Mouse (Mus musculus): ENCODE data around the gene Xpo1. TPM values are rescaled to one million over a fixed set of nuclear protein-coding genes. Genes with fewer than 3 reads are reported as not detected.
"Not testable (repeated sequence)": the region's sequence is repeated elsewhere in the genome, so short reads cannot be mapped to it uniquely, and the experiment has no call there.

Gene Xpo1
- 10 to 100 TPM; 66.9 to 71.4 TPM for total RNA-seq (2021)
- long read RNA-seq, experiment 1, full-length matches to known transcripts: 42 of 54 reads
- long read RNA-seq, experiment 1, partial matches to known transcripts: 1 of 54 reads
- long read RNA-seq, experiment 1, other reads (novel, unspliced or antisense): 11 of 54 reads
- long read RNA-seq, experiment 2, full-length matches to known transcripts: 35 of 55 reads
- long read RNA-seq, experiment 2, partial matches to known transcripts: 7 of 55 reads
- long read RNA-seq, experiment 2, other reads (novel, unspliced or antisense): 13 of 55 reads

DNA sequence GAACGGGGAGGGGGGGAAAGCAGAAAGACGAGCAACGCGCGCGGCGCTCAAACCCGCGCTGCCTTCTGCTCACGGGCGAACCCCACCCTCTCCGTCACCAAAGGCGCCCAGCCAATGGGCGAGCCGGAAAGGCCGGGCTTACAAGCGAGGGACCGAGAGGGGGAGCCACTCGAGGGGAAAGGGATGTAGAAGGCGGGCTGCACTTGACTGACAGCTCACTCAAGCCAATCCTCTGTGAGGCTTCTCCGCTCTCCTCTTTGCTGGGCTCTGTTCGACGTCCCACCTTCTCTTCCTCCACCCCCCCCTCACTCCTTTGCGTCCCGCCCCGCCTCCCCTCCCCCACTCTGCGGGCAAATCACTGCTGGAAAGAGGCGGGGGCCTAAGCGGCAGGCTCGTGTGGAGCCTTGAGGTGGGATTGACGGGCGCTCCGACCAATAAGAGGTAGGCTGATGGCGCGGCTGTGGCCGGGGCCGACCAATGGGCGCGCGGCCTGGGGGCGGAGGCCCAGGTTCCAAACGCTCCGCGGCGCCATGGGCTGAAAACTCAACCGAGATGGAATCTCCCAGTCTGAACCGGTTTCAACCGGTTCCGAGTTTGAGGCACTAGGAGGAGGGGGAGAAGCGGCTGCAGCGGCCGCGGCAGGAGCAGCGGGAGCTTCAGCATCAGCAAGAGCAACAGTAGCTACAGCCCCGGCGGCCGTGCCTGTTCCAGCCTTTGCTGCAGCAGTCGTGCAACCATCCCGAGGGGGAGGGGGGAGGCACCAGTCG, at the start of gene Xpo1:
Gene Xpo1 (plus strand): TSS at position 615 of the 767 bp plus-strand sequence.
- peak; percentile 99 to 100 for DNase-seq (ENCODE audit: low spot score in 2 of 2)

DNA sequence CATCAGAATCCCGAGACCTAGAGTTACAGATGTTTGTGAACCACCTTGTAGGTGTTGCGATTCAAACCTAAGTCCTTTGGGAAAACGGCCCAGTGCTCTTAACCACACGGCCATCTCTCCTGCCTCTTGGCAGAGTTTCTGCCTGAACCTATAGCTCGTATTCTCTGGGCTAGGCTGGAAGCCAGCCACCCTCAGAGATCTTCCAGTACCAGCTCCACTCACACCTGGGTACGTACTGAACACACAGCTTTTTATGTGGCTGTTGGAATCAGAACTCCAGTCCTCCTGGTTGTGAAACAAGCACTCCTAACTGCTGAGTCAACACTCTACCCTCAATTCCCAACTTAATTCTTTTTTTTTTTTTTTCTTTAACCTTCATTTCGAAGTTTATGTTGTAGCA, 46.1 kb upstream of the Xpo1 start:
- DNase-seq (ENCODE audit: low spot score in 2 of 2): no peak

DNA sequence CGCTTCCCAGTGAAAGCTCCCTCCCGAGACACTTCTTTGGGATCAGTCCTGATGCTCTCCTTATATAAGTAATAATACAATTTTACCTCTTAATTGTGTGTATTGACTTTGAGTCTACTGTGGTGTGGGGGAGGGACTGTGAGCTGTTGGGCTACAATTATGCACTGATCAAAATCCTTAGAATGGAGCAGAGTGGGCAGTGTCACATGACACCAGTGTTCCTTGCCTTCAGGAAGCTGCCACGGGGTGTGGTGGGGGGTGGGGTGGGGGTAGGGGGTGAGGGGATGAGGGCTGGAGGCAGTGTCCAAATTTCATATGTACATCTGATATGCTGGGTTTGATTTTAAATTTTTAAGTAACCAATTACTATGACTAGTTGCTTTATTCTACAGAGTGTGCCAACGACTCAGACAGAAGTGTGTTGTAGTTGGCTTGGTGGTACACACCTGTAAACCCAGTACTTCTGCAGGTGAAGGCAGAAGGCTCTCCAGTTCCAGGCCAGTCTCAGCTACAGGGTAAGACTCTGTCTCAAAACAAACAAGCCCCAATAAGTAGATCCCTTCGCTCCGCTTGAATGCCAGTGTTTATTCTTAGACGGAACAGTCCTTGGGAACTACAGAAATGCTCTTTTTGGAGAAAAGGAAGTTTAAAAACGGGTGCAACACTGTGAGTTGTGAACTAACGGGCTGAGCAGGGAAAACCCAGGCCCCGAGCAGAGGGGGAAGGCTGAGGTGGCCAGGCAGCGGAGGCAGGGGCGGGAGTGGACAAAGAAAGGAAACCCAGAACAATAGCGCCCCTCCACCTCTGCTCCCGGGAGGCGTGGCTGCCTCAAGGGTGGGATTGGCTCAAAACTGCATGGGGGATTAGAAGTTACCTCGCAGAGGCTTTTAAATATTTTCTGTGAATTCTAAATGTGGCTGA, 45.0 kb upstream of the Xpo1 start:
- peak; percentile 26 to 30 for DNase-seq (ENCODE audit: low spot score in 2 of 2)

DNA sequence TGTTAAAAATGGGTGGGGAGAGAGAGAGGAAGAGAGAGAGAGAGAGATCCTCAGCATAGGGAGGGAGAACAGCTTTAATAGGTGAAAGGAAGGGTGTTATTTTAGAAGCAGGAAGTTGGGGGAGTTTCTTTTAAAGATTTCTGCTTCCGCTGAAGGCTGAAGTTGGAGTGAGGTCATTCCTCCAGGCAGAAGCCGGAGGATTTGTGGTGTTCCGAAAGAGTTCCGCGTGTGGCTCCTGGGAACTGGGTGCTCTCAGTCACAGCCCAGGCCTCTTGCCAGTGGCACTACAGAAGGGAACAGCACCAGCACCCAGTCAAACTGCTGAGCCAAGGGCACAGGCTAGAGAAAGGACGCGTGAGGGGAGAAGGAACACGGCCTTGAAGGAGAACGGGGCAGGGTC, 38.4 kb upstream of the Xpo1 start:
- no peak for DNase-seq (ENCODE audit: low spot score in 2 of 2)

DNA sequence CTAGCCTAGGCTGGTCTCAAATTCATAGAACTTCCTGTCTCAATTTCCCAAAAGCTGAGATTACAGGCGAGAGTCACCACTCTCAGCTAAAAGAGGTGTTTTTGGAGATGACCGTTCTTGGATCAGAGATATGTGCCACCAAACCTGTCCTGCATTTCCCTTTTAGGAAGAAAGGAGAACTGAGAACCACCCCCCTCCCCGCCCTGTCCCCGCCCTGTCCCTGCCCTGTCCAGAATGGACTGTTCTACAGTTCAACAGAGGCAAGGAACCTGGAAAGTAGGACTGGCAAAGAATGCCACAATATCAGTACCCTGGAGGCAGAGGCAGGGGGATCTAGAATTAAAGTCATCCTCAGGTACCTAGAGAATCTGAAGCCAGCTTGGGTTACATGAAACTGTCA, 19.8 kb upstream of the Xpo1 start:
- DNase-seq (ENCODE audit: low spot score in 2 of 2): no peak

DNA sequence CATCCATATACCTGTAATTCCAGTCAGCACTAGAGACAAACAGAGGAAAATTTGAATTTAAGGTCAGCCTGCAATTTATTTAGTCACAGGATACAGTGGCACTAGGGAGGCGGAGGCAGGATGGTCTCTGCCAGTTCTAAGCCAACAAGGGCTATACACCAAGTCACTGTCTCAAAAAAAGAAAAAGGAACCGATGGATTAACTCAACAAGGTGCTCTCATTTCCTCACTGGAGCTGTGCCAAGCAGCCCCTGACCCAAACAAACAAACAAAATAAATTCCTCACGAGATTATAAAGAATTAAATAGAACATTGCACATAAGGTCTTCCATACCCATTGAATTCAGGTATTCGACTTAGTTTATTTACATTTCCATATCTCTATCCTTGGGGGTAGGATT, 1.9 kb upstream of the Xpo1 start:
- DNase-seq (ENCODE audit: low spot score in 2 of 2): no peak

DNA sequence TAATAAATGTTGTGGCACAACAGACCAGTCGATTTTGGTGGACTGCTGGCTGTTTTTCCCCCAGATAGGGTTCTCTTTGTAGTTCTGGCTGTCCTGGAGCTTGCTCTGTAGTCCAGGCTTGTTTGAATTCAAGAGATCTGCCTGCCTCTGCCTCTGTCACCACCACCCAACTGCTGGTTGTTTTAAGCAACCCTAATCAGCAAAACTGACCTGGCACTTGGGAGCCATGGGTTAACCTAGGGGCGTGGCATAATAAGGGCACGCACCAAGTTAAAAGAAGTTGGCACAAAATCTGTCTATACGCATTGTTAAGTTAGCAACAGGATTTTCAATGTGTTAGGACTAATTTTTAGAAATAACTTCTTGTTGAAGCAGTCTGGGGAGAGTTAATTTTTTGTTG, 1.3 kb upstream of the Xpo1 start:
- no peak for DNase-seq (ENCODE audit: low spot score in 2 of 2)

DNA sequence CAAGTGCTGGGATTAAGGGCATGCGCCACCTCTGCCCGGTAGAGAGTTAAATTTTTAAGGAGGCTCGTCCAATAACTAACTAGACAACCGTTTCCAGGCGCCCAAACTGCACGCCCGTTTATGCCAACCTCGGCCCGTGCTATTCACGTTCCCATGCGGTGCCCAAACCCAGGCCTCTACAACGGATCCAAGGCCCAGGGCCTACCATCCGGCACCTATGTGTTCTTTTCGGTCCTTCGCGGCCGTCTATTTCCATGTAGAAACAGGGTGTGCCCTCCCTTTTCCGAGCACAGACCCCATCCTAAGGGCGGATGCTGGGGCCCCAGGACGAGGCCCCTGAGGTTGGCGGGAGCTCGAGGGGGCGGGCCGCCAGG, 801 bp upstream of the Xpo1 start:
- no peak for DNase-seq (ENCODE audit: low spot score in 2 of 2)

DNA sequence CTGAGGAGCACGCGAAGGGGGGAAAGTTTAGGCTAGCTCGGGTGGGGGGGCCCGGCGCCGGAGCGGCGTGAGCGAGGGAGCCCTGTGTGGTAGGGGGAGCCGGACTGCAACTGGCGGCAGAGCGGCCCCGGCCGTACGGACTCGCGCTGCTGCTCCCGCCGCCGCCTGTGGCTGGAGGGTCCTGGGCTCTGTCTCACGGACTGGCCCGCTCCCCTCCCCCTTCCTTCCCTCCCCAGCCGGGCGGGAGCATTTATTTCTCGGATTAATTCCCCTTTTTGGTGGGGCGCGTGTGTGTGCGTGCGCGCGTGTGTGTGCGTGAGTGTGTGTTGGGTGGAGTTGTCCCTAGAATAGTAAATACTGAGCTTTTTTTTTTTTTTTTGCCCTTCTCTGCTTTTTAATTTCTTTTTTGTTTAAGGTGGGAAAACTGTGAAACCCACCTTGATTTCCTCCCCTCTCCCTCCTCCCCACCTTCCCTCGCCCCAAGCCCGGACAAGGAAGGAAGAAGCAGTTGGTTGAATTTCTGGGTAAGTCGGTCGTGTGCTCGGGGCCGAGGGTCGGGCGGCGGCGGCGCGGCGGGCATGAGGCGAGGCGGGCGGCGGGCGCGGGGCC, 457 bp downstream of the Xpo1 start:
- DNase-seq (ENCODE audit: low spot score in 2 of 2): no peak

DNA sequence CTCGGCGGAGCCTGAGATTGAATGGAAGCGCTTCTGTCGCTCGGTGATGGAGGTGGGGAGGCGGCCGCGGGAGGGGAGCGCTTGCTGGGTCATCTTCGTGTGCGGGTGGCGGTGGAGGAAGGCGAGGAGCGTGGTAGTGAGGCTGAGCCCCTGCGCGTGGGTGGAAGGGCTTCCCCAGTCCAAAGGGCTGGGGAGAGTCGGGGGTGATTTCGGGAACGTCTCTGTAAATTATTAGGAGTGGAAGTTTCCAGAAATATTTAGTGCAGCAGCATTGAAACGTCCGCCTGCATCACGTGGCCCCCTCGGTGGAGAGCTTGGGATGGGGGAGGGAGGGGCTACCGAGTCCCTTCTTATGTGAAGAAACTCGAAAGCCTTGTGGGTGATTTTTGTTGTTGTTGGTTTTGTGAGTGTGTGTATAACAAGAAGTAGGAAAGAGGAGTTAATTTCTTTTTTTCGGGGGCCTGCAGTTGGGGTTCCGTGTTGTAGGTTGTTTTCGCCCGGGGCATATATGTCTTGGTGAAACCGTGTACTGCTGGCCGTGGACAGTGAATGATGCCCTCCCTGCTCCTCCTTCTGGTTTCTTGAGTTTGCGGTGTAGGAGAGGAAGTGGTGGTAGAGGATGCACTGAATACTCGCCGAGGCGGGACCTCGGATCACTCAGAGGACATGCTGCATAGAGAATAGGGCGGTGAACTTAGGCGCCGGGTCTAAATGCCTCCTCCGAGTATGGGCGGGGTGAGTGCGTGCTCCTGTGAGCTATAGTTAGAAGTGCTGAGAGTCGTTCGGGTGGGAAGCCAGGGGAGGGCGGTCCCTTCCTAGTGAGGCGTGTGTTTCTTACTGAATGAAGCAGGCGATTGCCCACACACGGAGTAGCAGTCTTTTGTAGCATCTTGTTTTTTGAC, 1.2 kb downstream of the Xpo1 start:
- DNase-seq (ENCODE audit: low spot score in 2 of 2): peak; percentile 27 to 66

DNA sequence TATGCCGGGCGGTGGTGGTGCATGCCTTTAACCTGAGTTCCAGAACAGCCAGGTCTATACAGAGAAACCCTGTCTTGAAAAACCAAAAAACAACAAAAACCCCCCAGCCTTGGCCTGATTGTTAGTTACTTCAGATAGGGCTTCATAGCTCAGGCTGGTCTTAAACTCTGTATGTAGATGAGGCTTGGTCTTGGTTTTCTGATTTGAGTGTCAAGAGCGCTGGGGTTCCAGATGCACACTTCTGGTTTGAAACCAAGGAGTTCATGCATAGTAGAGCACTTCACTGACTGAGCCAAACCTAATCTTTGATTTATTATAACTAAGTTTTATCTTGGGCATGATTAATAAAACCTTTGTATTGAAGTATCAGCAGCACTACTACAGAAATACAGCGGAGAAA, 3.2 kb downstream of the Xpo1 start:
- DNase-seq (ENCODE audit: low spot score in 2 of 2): no peak

DNA sequence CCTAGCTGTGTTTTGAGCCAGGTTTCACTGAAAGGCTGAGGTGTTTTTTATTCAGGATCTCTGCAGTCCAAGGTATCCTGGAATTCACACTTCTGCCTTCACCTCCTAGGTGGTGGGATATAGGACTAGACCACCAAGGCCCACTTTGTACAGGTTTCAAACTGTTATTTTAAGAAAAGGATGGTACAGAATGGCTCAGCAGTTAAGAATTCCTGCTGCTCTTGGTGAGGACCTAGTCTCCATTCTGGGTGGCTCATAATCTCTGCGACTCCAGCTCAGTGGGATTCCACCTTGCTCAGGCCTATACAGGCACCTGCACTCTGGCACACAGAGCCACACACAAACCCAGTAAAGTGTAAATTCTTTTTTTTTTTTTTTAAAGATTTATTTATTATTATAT, 3.6 kb downstream of the Xpo1 start:
- DNase-seq (ENCODE audit: low spot score in 2 of 2): no peak

DNA sequence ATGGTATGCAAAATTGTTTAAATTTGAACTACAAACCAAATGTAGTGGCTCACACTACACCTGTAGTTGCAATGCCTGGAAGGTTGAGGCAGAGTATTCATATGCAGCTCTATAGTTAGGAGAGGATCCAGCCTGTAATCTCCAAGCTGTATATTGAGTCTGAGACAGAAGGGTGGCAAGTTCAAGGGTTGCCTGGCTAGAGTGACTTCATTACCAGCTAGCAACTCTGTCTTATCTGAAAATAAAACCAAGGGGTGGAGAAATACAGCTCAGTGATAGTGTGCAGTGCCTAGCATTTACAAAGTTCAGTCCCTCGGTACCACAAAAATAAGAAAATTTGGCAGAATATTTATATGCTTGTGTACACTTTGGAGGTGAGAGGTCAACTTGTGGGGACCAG, 4.3 kb downstream of the Xpo1 start:
- no peak for DNase-seq (ENCODE audit: low spot score in 2 of 2)

DNA sequence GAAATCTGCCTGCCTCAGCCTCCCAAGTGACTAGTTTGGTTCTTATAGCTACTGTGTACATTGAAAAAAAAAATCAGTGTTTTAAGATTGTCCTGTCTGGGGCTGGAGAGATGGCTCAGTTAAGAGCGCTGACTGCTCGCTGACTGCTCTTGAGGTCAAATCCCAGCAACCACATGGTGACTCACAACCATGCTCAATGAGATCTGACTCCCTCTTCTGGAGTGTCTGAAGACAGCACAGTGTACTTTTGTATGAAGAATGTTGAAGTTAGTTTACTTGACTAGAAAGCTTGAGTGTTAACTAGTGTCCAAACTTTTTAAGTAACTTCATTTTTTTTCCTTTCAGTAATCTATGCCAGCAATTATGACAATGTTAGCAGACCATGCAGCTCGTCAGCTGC, 5.6 kb downstream of the Xpo1 start:
- DNase-seq (ENCODE audit: low spot score in 2 of 2): no peak

DNA sequence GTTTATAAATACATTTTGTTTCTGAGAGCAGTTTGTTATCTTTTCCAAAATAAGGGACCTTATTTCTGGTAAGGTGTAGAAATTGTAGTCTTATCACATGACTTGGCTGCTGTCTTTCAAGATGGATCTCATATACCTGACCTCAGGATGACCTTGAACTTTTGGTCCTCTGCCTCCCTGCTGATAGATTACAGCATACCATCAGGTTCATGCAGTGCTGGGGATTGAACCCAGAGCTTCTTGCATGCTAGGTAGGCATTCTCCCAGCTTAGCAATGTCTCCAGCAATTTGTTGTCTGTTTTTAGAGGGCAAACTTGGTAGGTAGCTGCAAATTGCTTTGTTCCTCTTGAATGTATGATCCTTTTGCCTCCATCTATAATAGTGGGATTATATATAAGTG, 9.1 kb downstream of the Xpo1 start:
- no peak for DNase-seq (ENCODE audit: low spot score in 2 of 2)

DNA sequence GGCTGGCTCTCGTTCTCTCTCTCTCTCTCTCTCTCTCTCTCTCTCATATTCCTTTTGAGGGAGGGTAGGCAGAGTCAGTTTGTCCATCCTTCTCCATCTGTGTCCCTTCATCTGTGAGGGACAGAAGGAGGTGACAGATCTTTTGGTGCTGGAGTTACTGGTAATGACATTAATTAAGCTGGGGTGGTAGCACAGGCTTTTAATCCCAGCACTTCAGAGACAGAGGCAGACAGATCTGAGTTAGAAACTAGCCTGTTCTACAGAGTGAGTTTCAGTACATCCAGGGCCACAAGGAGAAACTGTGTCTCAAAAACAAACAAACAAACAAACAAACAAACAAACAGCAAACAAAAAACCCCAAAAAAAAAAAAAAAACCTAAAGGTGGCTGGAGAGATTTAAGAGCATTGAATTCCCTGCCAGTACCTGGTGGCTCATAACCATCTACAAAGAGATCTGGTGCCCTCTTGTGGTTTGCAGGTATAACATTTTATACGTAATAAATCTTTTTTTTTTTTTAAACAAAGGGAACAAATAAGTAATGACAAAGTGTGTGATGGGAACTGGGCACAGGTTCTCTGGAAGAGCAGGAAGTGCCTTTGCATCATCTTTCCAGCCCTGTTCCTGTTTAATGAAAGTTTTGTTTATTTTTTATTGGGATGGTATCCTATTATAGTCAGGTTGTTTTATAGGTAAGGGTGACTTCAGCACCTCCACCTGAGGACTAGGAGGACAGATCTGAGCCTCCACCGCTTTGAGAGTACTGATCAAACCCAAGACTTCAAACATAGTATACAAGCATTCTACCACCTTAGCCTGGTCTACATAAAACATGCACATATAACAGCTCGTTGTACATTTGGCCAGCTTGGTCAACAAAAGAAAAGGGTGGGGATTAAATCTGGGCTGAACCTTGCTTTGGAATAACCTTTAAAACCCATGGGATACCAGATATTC, 16.2 kb downstream of the Xpo1 start:
- DNase-seq (ENCODE audit: low spot score in 2 of 2): no peak

DNA sequence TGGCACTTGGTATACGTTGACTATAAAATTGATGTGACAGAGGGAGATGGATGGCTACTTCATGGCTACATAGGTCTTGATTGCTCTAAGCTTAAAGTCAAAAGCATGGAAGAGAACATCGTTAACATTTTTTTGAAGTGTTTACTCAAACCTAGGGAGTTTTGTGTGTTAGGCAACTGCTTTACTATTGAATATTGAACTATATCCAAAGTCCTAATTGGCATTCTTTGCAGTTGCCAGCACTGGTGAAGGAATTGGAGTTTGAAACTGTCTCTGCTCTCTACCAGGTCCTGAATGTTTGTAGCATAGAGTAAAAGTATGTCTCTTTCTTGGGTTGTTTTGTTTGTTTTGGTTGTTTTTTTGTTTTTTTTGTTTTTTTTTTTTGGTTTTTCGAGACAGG, 19.9 kb downstream of the Xpo1 start:
- no peak for DNase-seq (ENCODE audit: low spot score in 2 of 2)

DNA sequence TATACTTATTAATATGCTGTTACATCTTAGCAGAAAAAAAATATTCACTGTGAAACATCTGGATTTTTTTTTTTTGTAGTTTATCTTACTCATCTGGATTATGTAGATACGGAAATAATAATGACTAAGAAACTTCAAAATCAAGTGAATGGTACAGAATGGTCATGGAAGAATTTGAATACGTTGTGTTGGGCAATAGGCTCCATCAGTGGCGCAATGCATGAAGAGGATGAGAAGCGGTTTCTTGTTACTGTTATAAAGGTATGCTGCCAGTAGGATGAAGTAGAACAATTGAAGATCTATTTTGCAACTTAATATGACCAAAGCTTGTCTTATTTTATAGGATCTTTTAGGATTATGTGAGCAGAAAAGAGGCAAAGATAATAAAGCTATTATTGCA, 28.6 kb downstream of the Xpo1 start:
- DNase-seq (ENCODE audit: low spot score in 2 of 2): no peak

DNA sequence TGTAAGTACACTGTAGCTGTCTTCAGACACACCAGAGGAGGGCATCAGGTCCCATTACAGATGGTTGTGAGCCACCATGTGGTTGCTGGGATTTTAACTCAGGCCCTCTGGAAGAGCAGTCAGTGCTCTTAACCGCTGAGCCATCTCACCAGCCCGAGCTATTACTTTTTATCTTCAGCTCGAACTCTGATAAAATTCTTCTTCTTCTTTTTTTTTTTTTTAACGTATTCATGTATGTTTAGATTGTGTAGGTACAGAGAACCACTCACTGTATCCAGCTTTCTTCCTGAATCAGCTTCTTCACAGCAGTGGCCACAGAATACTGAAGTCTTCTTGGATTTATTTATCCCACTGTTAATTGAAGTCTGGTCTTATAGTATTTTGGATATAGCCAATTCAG, 33.0 kb downstream of the Xpo1 start:
- DNase-seq (ENCODE audit: low spot score in 2 of 2): not testable (repeated sequence)
